8 mouse cellular contexts compared by ENCODE assay signal in genomic region chr14:99943156-99943555, GRCm38 (mm10).
DNase-seq lines count a peak whose midpoint lies in the region; ATAC-seq lines count a peak whose summit lies in the region.

No protein-coding gene starts in this region.

- no peaks in the 10 kb centered on the region for H3K9me3 ChIP-seq in liver, embryonic 16.5 days (replicated peaks; ENCODE audit: control insufficient read depth, low read length)
- H3K9me3 ChIP-seq in neural tube, embryonic 12.5 days = no peaks in the 10 kb centered on the region

- no peaks in the 10 kb centered on the region for H3K36me3 ChIP-seq in liver, embryonic 16.5 days (ENCODE audit: control insufficient read depth, insufficient read depth)
- no peaks in the 10 kb centered on the region for H3K36me3 ChIP-seq in neural tube, embryonic 12.5 days

- H3K27me3 ChIP-seq in liver, embryonic 16.5 days (ENCODE audit: control insufficient read depth, insufficient read depth, low read depth, low read length) = no peaks in the 10 kb centered on the region
- no peaks in the 10 kb centered on the region for H3K27me3 ChIP-seq in neural tube, embryonic 12.5 days (replicated peaks)

- H3K9ac ChIP-seq in liver, embryonic 16.5 days (ENCODE audit: low read depth, low read length) = no peak overlapping the region
- H3K9ac ChIP-seq in neural tube, embryonic 12.5 days = no peak overlapping the region

- H3K27ac ChIP-seq in liver, embryonic 16.5 days (ENCODE audit: low read length) = no peak overlapping the region
- peak overlapping the region; percentile 37 for H3K27ac ChIP-seq in neural tube, embryonic 12.5 days

- peak; percentile 27; the same call in 1 of the 2 replicates for ATAC-seq in liver, embryonic 16.5 days (ENCODE audit: low read depth)
- ATAC-seq in neural tube, embryonic 12.5 days (ENCODE audit: low FRiP score, low read depth) = peak; percentile 90

- WGBS in liver, embryonic 16.5 days (ENCODE audit: insufficient replicate concordance) = 16% methylated on average over 8 of the region's 8 CpGs
- 18% methylated on average over 8 of the region's 8 CpGs for WGBS in neural tube, embryonic 12.5 days

- H3K4me2 ChIP-seq in liver, embryonic 16.5 days (ENCODE audit: low read depth, low read length) = no peak overlapping the region
- H3K4me2 ChIP-seq in neural tube, embryonic 12.5 days (replicated peaks) = peak overlapping the region; percentile 31; the same call in 1 of the 2 replicates

- DNase-seq in right cerebral cortex, postnatal 10 days (ENCODE audit: low spot score in 2 of 2) = peak; percentile 79 to 85
- DNase-seq in right cerebral cortex, postnatal 36 days (ENCODE audit: low spot score in 2 of 2) = no peak
- DNase-seq in cerebellum, postnatal 36 days = peak; percentile 25 to 44
- DNase-seq in heart, adult 8-10 months (ENCODE audit: low spot score) = peak; percentile 18
- peak; percentile 52 for DNase-seq in kidney, adult 18-20 months
- peak; percentile 19 for DNase-seq in urinary bladder, postnatal 25 days (ENCODE audit: low spot score)

- no peak overlapping the region for H3K4me3 ChIP-seq in liver, embryonic 16.5 days (ENCODE audit: low read depth, low read length)
- no peak overlapping the region for H3K4me3 ChIP-seq in neural tube, embryonic 12.5 days

- H3K4me1 ChIP-seq in liver, embryonic 16.5 days (ENCODE audit: control insufficient read depth, low read depth, low read length) = peaks cover 2% of the 10 kb centered on the region; the same call in 1 of the 2 replicates
- peaks cover 31% of the 10 kb centered on the region for H3K4me1 ChIP-seq in neural tube, embryonic 12.5 days

Comparison
In these comparisons a context has a peak if more than half of its experiments do, and no peak if none do; other contexts are left out.
1. DNase-seq: peak in right cerebral cortex, postnatal 10 days (2 of 2), cerebellum, postnatal 36 days (2 of 2), heart, adult 8-10 months (single experiment), kidney, adult 18-20 months (single experiment) and urinary bladder, postnatal 25 days (single experiment); none in right cerebral cortex, postnatal 36 days (0 of 2).